Mouse (Mus musculus) hindbrain, embryonic 10.5 days (tissue): ENCODE results near the gene Trak1. TPM values are rescaled to one million over a fixed set of nuclear protein-coding genes. Genes with fewer than 3 reads are reported as not detected.
"Not testable (repeated sequence)": the region's sequence is repeated elsewhere in the genome, so short reads cannot be mapped to it uniquely, and the experiment has no call there.

Experiments used
- DNase-seq: peaks from one replicate; pipeline ENCODE4 v3.0.0-alpha.2; 2017; ENCODE audit warnings: low spot score
- H3K27ac ChIP-seq: fragments of 300-500 bp; sonication (generic); 2 replicates; pipeline ENCODE4 v1.5.1; 2016; ENCODE audit warnings: mild to moderate bottlenecking, moderate library complexity
- H3K27me3 ChIP-seq: fragments of 300-500 bp; sonication (generic); 2 replicates; pipeline ENCODE4 v1.6.1; 2016; ENCODE audit warnings: mild to moderate bottlenecking; ENCODE audit not compliant: poor library complexity, insufficient read depth, severe bottlenecking
- H3K36me3 ChIP-seq: fragments of 300-500 bp; sonication (generic); 2 replicates; pipeline ENCODE4 v1.6.1; 2016; ENCODE audit warnings: mild to moderate bottlenecking, moderate library complexity
- H3K4me1 ChIP-seq: fragments of 300-500 bp; sonication (generic); replicated peaks from 2 replicates; pipeline ENCODE4 v1.6.1; 2016; ENCODE audit warnings: mild to moderate bottlenecking
- H3K4me3 ChIP-seq: fragments of 300-500 bp; sonication (generic); 2 replicates; pipeline ENCODE4 v1.5.1; 2016; ENCODE audit warnings: mild to moderate bottlenecking, moderate library complexity
- H3K9me3 ChIP-seq: fragments of 300-500 bp; sonication (generic); 2 replicates; pipeline ENCODE4 v1.6.1; 2016; ENCODE audit warnings: mild to moderate bottlenecking, moderate library complexity
- WGBS: fragments of 180-500 bp; shearing (Covaris S2); methylation state at CpG from one replicate; pipeline ENCODE4 v1.1.7; 2016; 5-methylcytosine and 5-hydroxymethylcytosine counted together
- polyA plus RNA-seq: library from polyadenylated mRNA; unstranded; fragments of >200 nt; fragmentation: Nextera tagmentation; extraction: Ambion mirVana; gene quantifications from 2 replicates; pipeline ENCODE4 v1.2.1, GENCODE M21; 2016

The Trak1 gene
- polyA plus RNA-seq, 1 experiment from 2014 or later = 33.1 TPM

- peak overlapping the region; percentile 50 for H3K4me3 ChIP-seq
- 24% methylated on average over 14 of the region's 14 CpGs for WGBS
- no peaks in the 10 kb centered on the region for H3K27me3 ChIP-seq
- H3K36me3 ChIP-seq = peaks cover 27% of the 10 kb centered on the region
- H3K4me1 ChIP-seq = peaks cover 84% of the 10 kb centered on the region
- DNase-seq = peak; percentile 45
- H3K9me3 ChIP-seq = no peaks in the 10 kb centered on the region
- H3K27ac ChIP-seq = peak overlapping the region; percentile 94
Measured at GRCm38 (mm10) chr9:121314541-121315152, 17.3 kb downstream of the Trak1 start.

GRCm38 (mm10) chr9:121315901-121316595 is 18.7 kb downstream of the Trak1 start:
- DNase-seq = no peak
- no peak overlapping the region for H3K4me3 ChIP-seq
- peaks cover 34% of the 10 kb centered on the region for H3K36me3 ChIP-seq
- WGBS = 78% methylated on average over 4 of the region's 4 CpGs
- no peaks in the 10 kb centered on the region for H3K9me3 ChIP-seq
- peaks cover 79% of the 10 kb centered on the region for H3K4me1 ChIP-seq
- H3K27me3 ChIP-seq = no peaks in the 10 kb centered on the region
- peak overlapping the region; percentile 94 for H3K27ac ChIP-seq

- Histone ChIP-seq H3K4me3 (no peak overlapping the region), H3K27ac (peak overlapping the region; percentile 94), H3K27me3 (no peaks in the 10 kb centered on the region), H3K4me1 (peaks cover 73% of the 10 kb centered on the region), H3K36me3 (peaks cover 40% of the 10 kb centered on the region), H3K9me3 (peaks cover 3% of the 10 kb centered on the region)
- DNase-seq = no peak
- 72% methylated on average over 12 of the region's 12 CpGs for WGBS
Measured at GRCm38 (mm10) chr9:121316621-121317405, 19.5 kb downstream of the Trak1 start.

GRCm38 (mm10) chr9:121319323-121319966 is 22.1 kb downstream of the Trak1 start:
- Histone ChIP-seq H3K9me3 (peaks cover 7% of the 10 kb centered on the region), H3K4me3 (no peak overlapping the region), H3K36me3 (peaks cover 44% of the 10 kb centered on the region), H3K4me1 (peaks cover 46% of the 10 kb centered on the region), H3K27ac (peak overlapping the region; percentile 72), H3K27me3 (no peaks in the 10 kb centered on the region)
- WGBS = 76% methylated on average over 10 of the region's 10 CpGs
- DNase-seq = no peak

GRCm38 (mm10) chr9:121320433-121320832 is 23.1 kb downstream of the Trak1 start:
- 80% methylated on average over 2 of the region's 2 CpGs for WGBS
- no peak for DNase-seq
- peaks cover 37% of the 10 kb centered on the region for H3K4me1 ChIP-seq
- H3K27ac ChIP-seq = peak overlapping the region; percentile 72
- peaks cover 7% of the 10 kb centered on the region for H3K9me3 ChIP-seq
- no peaks in the 10 kb centered on the region for H3K27me3 ChIP-seq
- peaks cover 44% of the 10 kb centered on the region for H3K36me3 ChIP-seq
- no peak overlapping the region for H3K4me3 ChIP-seq

GRCm38 (mm10) chr9:121321118-121321517 is 23.8 kb downstream of the Trak1 start:
- Histone ChIP-seq H3K36me3 (peaks cover 44% of the 10 kb centered on the region), H3K4me3 (no peak overlapping the region), H3K27me3 (no peaks in the 10 kb centered on the region), H3K9me3 (peaks cover 7% of the 10 kb centered on the region), H3K4me1 (peaks cover 30% of the 10 kb centered on the region), H3K27ac (no peak overlapping the region)
- WGBS = 86% methylated on average over 2 of the region's 2 CpGs
- no peak for DNase-seq

GRCm38 (mm10) chr9:121322034-121322433 is 24.7 kb downstream of the Trak1 start:
- no peak overlapping the region for H3K27ac ChIP-seq
- peaks cover 7% of the 10 kb centered on the region for H3K9me3 ChIP-seq
- no peaks in the 10 kb centered on the region for H3K27me3 ChIP-seq
- peaks cover 44% of the 10 kb centered on the region for H3K36me3 ChIP-seq
- WGBS = 98% methylated on average over 14 of the region's 14 CpGs
- peaks cover 20% of the 10 kb centered on the region for H3K4me1 ChIP-seq
- no peak overlapping the region for H3K4me3 ChIP-seq
- no peak for DNase-seq

- Histone ChIP-seq H3K4me1 (peaks cover 44% of the 10 kb centered on the region), H3K27ac (0 out of 2 replicates have a peak overlapping the region, but pooled peaks have one; percentile 70), H3K36me3 (peaks cover 19% of the 10 kb centered on the region)
- WGBS = 94% methylated on average over 17 of the region's 21 CpGs
- H3K9me3 ChIP-seq, H3K27me3 ChIP-seq, H3K4me3 ChIP-seq, DNase-seq: not testable (repeated sequence)
Measured at GRCm38 (mm10) chr9:121328342-121328741, 31.0 kb downstream of the Trak1 start.

- H3K36me3 ChIP-seq = peaks cover 19% of the 10 kb centered on the region
- H3K9me3 ChIP-seq = no peaks in the 10 kb centered on the region
- H3K4me3 ChIP-seq = no peak overlapping the region
- 80% methylated on average over 8 of the region's 8 CpGs for WGBS
- peaks cover 52% of the 10 kb centered on the region for H3K4me1 ChIP-seq
- peak overlapping the region; percentile 70 for H3K27ac ChIP-seq
- no peak for DNase-seq
- no peaks in the 10 kb centered on the region for H3K27me3 ChIP-seq
Measured at GRCm38 (mm10) chr9:121329181-121329580, 31.9 kb downstream of the Trak1 start.

- no peaks in the 10 kb centered on the region for H3K27me3 ChIP-seq
- 93% methylated on average over 5 of the region's 5 CpGs for whole genome bisulfite sequencing
- peaks cover 19% of the 10 kb centered on the region for H3K36me3 ChIP-seq
- H3K4me1 ChIP-seq = peaks cover 61% of the 10 kb centered on the region
- H3K9me3 ChIP-seq = no peaks in the 10 kb centered on the region
- no peak overlapping the region for H3K4me3 ChIP-seq
- DNase-seq = no peak
- H3K27ac ChIP-seq = peak overlapping the region; percentile 70
Measured at GRCm38 (mm10) chr9:121330065-121330464, 32.8 kb downstream of the Trak1 start.

GRCm38 (mm10) chr9:121331438-121331837 is 34.1 kb downstream of the Trak1 start:
- WGBS = 30% methylated on average over 5 of the region's 5 CpGs
- peaks cover 75% of the 10 kb centered on the region for H3K4me1 ChIP-seq

GRCm38 (mm10) chr9:121331878-121332630 is 34.8 kb downstream of the Trak1 start:
- Histone ChIP-seq H3K4me3 (peak overlapping the region; percentile 38), H3K9me3 (no peaks in the 10 kb centered on the region), H3K4me1 (peaks cover 81% of the 10 kb centered on the region), H3K36me3 (peaks cover 19% of the 10 kb centered on the region), H3K27me3 (no peaks in the 10 kb centered on the region), H3K27ac (peak overlapping the region; percentile 89)
- DNase-seq = peak; percentile 87
- under 1% methylated on average over 8 of the region's 8 CpGs for WGBS

More at GRCm38 (mm10) chr9:121331438-121331837, 34.1 kb downstream of the Trak1 start:
- H3K27me3 ChIP-seq = no peaks in the 10 kb centered on the region
- no peaks in the 10 kb centered on the region for H3K9me3 ChIP-seq
- peak overlapping the region; percentile 38 for H3K4me3 ChIP-seq
- DNase-seq = no peak
- H3K27ac ChIP-seq = peak overlapping the region; percentile 89
- peaks cover 19% of the 10 kb centered on the region for H3K36me3 ChIP-seq
